Mouse (Mus musculus): ENCODE results near the gene Rps27l.
A peak's percentile ranks its signal among the peaks of the same experiment; 100 is the strongest.
"Not testable (repeated sequence)": the region's sequence is repeated elsewhere in the genome, so short reads cannot be mapped to it uniquely, and the experiment has no call there.

Rps27l gene

DNA sequence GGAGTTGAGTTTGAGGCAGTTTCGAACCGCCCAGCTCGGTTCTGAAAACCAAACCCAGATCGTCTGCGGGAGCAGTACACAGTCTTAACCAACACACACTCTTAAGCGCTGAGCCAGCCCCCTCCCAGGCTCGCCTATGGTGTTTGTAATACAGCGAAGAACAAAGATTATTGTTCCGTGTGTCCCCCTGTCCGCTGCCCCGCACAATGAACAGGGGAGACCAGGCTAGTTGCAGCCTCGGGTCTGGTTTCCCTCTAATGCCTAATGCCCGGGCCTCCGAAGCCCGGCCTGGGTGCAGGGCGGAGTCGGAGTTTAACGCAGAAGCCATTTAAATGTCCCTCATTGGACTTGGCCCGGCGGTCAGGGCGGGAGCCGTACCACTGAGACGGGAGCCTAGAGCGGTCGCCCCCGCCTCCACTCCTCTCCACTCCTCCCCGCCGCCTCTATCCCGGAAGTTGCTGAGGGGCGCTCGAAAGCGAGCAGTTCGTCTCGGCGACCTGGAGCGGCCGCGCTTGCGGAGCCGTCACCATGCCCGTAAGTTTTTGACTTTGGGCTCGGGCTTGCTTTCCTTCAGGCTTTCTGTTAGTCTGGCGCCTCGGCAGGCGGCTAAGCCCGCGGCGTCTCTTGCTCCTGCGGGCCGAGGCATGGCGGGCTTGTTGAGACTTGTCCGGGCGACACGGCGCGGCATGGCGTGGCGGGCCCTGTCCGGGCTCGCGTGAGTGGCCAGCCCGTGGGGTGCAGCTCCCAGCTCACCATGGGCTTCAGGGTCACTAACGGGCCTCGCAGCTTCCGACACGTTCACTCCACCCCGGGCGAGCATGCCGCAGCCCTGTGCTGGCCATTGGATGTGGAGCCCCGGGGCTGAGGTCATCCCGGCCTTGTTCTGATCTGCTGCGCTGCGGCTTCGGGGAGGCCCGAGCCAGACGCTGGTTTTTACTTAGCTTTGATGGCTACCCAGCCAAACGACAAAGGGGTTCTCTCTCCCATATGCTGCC is at the start of gene Rps27l:
TSS of gene Rps27l (plus strand) at position 440 of the 995 bp plus-strand sequence.
- peak; percentile 87 to 89 for DNase-seq (ENCODE audit: low read depth in 2 of 2, low spot score in 2 of 2)

DNA sequence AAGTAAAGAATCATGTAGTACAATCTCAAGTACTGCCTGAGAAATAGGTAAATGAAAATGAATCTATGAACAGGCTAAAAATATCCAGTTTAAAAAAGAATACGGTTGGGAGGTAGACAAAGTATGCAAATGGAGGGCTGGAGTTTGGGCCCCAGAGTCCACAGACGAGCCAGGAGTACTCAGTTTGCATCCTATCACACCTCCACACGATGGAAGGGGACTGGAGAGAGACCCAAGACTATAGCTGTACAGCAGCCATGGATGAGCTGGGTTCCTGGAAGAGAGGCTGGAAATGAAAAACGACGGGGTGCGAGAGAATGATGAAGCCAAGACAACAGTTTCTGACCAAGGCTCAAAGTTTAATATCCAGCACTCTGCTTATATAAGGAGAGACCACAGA is 48.9 kb upstream of the Rps27l start:
- DNase-seq (ENCODE audit: low read depth in 2 of 2, low spot score in 2 of 2), result no peak

DNA sequence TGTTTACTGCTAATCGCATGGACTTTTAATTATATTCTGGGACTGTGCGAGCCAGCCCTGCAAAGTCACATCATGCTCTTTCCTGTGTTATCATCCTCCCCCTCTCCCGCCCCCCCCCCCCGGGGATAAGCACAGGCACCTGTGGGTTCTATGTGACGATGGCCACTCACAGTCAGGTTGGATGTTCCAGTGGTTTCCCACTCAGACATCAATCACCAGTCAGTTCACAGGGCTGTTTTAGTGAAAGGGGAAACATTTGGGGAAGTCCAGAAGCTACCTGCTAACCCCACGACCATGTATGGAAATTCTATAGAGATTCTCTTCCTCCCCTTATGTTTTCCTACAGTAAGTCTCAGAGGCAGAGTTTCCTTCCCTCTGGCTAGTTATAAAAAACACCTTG is 48.0 kb upstream of the Rps27l start:
- DNase-seq (ENCODE audit: low read depth in 2 of 2, low spot score in 2 of 2), result no peak

DNA sequence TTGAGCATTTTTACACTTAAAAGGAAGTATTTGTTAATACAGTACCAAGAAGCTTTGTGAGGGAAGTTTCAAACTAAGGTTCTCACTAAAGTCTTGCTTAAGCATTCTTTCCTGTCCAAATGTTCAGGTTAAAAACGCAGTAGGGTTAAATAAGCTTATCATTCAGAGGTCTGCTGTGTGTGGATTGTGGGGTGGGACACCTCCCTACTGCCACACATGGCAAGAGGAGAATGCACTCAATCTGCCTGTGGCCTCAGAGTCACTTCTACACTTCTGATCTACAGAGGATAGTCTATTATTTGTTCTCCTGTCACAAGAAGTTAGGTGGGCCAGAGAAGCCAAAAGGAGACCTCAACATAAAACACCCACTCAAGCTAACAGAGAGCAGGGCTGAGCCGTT is 46.8 kb upstream of the Rps27l start:
- no peak for DNase-seq (ENCODE audit: low read depth in 2 of 2, low spot score in 2 of 2)

DNA sequence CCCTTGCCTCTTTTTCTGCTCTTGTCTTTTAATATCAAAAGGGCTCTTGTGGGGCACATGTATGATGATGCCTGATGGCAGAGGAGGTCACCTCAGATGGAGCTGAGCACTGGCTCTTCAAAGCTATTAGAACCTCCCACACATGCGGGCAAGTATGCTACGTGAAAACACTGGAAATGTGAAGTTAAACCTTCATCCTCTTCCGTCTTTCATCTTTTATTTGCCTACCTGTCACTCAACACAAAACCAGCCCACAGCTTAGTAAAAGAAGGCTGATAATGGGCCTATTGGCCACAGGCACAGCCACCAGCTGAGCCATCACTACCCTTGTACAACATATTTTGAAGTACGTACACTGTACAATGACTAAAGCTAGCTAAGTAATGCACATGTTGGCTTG is 46.4 kb upstream of the Rps27l start:
- DNase-seq (ENCODE audit: low read depth in 2 of 2, low spot score in 2 of 2), result no peak

DNA sequence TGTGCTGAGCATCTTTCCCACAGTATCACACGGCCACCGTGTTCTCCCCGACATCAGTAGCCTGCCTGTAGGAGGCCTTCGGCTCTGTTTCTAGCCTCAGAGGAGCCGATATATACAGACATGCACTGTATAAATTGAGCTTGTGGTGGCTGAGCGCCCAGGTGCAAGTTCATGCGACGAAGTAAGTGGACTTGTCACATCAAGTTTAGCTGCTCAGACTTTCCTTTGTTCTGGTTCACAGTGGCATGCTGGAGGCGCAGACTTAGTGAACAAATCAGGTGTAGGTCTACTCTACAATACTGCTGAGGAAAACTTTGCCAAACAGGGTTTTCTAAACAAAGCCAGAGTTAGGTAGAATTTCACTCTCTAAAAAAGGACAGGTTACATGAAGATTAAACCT is 39.9 kb upstream of the Rps27l start:
- DNase-seq (ENCODE audit: low read depth in 2 of 2, low spot score in 2 of 2), result no peak

DNA sequence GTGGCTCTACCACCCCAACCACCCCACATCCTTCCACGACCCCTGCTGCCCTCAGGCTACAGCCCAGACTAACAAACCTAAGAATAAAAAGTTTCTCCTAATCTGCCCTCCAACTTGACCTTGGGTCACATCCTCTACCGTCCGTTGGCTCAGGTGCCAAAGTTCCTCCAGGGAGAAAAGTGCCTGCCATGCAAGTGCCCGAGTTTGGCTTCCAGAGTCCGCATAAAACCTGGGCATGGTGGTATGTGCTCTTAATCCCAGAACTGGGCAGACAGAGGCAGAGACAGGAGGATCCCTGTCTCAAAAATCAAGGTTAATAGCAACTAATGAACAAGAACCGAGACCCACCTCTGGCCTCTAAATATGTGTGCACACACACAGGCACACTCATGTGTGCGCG is 38.8 kb upstream of the Rps27l start:
- no peak for DNase-seq (ENCODE audit: low read depth in 2 of 2, low spot score in 2 of 2)

DNA sequence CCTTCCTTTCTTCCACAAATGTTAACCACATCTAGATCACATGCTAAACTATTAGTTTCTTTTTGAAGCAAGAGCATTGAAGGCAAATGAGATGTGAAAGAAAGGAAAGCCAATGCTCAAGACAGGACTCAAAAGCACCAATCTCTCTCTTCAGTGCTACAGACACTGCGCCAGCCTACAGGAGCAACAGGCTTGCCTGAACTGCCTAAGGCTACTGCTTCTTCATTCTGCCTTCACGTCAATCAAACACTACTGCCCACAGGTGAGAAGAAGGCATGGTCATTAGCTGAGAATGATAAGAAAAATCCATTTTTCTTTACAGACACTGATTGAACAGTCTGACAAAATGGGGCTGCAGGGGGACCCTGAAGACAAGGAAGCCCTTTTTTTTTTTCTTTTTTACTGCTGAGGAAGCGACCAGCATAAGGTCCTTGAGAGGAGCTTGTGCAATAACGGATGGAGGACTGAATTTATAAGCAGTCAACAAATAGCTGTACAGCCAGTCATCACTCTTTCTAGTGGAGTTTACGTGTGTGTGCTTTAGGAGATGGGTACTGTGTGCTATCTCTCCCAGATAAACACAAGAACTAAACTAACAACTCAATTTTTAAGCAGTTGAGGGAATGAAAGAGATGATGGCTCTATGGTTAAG is 38.0 kb upstream of the Rps27l start:
- DNase-seq (ENCODE audit: low read depth in 2 of 2, low spot score in 2 of 2), result no peak

DNA sequence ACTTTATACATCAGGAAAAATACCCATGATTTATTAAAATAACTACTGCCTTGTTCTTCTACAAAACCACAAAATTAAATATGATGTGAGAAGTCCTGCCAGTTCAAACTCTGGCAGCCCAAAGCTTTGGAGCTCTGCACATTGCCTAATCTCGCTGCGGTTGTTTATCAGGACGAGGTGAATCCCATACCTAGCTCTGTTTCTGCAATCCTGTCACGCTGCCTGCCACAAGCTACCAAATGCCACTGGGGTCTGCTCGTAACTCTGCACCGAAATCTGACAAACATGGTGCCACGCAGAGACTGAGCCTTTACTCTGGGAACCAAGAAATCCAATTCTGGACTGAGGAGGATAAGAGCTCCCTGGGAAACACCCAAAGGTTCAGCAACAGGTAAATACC is 36.0 kb upstream of the Rps27l start:
- DNase-seq (ENCODE audit: low read depth in 2 of 2, low spot score in 2 of 2), result no peak

DNA sequence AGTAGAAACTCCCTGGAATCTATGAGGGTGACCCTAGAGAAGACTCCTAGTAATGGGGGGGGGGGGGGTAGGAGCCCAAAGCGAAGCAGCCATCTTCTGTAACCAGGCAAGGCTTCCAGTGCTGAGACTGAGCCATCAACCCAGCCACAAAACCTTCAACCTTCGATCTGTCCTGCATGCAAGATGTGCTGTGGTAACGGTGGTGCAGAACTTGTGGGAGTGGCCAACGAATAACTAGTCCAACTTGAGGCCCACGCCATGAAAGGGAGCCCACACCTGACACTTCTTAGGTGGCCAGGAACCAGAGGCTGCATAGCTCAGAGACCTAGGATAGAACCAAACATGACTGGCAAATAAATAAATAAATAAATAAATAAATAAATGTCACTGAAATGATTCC is 35.2 kb upstream of the Rps27l start:
- no peak for DNase-seq (ENCODE audit: low read depth in 2 of 2, low spot score in 2 of 2)

DNA sequence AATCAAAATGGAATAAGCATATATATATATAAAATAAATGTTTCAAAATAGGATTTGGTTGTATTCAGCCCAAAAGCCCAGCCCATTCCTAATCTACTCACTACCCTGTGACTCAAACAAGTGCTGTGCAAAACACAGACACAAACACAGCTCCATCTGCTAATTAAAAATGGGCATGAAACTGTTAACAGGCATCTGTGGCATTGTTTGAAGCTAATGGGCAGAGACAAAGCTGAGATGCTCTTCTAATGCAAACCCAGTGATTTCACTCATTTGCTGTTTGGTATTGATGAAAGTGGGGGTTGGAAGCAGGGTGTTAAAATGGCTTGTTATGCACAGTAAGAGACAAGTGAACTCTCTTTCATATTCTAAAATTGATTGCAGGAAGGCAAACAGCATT is 33.6 kb upstream of the Rps27l start:
- DNase-seq (ENCODE audit: low read depth in 2 of 2, low spot score in 2 of 2), result no peak

DNA sequence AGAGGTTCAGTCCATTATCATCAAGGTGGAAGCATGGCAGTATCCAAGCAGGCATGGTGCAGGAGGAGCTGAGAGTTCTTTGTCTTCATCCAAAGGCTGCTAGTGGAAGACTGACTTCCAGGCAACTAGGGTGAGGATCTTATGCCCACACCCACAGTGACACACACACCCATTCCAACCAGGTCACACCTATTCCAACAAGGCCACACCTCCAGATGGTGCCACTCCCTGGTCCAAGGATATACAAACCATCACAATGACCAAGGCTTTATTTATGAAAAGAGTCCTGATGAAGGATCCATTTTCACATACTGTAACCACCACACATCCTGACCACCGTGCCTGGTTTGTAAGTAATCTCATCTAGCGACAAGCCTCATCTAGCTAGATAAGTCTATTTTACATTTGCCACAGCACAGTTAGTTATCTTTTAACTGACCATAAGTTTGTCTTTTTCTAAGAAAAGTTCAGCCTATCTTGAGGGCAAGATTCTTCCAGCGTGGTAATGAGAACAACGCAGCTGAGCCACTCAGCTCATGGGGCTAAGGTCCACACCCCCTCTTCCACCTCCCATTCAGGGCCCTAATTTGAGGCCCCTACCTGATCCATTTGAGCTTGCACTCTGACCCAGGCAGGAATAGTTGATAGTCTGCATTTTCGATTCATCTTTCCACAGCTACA is 32.5 kb upstream of the Rps27l start:
- not testable (repeated sequence) for DNase-seq (ENCODE audit: low read depth in 2 of 2, low spot score in 2 of 2)

DNA sequence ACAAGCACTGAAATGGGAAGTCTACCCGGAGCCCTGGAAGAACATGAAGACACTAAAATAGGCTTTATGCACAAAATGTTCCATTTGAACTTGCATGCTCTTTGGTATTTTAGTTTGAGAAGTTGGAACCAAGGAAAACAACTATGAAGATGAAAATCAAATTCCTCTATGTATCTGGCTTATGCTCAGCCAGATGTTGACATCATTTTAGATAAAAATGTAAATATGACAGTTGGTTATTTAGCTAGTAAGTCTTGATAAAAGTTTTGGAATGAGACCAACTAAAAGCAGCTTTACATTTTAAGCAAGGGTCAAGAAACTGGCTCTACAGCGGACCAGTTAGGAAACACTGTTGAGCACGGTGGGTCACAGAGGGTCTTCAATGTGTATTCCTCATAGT is 31.3 kb upstream of the Rps27l start:
- DNase-seq (ENCODE audit: low read depth in 2 of 2, low spot score in 2 of 2), result no peak

DNA sequence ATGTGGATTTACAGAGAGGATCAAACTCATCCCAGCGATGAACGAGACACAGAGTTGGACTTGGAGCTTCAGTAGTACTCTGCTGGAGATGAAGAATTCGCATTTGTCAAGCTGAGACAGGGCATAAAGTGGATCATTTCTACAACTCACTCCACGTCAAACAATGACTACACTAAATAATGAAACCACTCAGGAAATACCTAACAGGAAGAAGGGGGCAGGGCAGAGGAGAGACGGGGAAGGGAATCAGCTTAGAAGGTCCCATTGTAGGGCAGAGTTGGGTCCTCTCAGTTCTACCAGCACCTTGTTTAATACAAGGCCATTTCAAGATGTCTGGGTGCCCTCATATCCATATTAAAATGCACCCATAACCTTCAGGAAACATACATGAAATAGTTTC is 30.5 kb upstream of the Rps27l start:
- no peak for DNase-seq (ENCODE audit: low read depth in 2 of 2, low spot score in 2 of 2)

DNA sequence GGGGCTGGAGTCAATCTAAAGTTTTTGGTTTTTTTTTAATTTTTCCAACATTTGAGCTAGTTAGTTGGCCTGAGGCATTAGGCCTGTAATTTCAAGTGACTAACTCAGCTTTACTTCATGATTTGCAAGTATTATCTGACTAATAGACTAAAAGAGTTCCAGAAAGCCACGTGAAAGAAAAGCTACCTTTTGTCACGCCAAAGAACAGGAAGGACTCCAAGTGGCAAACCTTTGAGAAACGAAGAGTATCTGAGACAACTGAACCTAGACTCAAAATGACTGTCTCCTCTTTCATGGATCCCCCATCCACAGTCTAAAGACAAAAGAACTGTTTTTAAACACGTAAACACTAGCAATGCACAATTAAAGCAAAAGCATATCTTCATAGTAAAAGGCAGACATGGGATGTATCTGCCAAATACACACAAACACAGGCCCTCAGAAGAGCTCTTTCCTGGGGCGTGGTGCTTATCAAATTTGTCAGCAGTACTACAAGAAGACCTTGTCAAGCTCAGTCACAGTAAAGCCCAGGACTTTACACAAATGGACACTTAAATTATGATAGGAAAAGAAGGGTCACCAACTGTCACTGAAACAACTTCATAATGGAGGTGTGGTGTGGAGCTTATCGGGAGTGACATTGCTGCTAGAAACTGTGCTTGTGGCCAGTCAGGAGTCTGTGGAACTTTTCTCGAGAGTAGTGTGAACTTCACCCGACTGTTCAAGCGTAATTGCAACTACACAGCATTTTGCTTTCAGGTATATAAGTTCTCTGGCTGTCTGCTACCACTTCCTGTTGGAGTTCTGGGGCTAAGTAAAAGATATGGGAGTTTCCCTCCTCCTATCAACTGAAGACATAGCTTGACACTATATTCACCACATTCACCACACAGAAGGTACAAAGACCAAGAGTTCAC is 29.8 kb upstream of the Rps27l start:
- DNase-seq (ENCODE audit: low read depth in 2 of 2, low spot score in 2 of 2), result peak; percentile 45 to 60

DNA sequence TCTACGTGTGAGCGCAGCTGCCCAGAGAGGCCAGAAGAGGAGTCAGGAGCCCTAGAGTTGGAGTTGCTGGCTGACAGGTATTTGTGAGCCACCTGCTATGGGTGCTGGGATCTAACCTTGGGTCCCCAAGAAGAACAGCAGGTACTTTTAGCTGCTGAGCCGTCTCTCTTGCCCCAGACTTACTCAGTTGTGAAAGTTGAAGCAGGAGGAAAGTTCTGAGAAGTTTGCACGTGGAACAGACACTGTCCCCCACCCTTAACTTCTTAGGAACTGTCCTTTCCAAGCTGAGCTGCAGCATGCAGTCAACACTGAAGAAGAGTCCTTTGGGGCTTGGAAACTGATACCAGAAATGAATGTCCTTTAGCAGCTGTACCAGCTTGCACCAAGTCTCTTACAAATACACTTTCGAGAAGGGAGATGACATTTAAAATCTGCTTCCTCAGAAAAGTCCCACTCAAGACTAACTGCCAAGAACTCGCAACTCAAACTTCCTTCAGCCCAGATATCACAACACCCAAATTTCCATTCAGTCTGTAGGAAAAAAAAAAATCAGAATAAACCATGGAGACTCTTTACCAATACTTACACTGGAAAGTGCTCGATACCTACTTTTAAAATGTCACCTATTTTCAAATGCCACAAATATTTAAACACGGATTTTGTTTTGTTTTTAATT is 28.5 kb upstream of the Rps27l start:
- DNase-seq (ENCODE audit: low read depth in 2 of 2, low spot score in 2 of 2), result no peak

DNA sequence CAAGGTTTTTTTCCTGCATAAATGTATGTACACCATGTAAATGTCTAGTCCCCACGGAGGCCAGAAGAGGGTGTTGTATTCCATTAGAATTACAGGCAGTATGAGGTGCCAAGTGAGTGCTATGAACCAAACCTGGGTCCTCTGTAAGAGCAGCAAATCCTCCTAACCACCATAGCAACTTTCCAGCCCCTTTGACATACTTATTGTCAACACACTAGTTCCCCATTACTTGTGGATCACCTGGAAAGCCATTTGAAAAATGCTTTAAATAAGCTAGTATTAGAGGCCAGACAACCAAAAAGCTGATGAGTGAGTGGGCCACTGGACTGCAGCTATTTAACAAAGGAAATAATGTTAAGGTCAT is 28.0 kb upstream of the Rps27l start:
- no peak for DNase-seq (ENCODE audit: low read depth in 2 of 2, low spot score in 2 of 2)

DNA sequence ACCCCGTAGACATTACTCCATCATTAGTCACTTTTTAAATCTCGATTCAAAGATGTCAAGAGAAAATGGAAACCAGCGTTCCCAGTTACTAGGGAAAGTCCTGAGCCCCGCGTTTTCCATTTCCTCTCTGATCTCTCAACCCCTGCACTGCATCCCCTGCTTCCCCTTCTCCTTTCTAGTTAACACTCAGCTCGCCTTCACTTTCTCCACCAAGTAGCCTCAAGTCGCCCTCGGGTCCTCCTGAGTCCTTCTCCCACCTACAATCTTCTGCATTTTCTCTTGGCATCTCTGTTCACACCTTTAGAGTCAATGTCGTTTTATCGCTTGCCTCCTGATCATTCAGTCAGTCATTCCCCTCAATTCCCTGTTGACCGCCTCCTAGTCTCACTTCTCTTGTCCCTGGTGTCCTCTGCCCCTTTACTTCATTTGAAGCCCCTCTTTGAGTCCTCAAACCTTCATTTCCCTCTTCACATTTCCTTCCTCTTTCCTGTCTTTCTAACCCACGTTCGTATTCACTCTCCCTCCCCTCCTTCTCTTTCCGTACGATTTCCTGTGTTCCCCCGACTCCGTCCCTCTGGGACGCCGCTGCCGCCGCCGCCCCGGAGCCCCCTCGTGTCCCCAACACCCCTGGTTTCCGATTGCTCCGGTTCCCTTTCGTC is 27.1 kb upstream of the Rps27l start:
- DNase-seq (ENCODE audit: low read depth in 2 of 2, low spot score in 2 of 2), result no peak

DNA sequence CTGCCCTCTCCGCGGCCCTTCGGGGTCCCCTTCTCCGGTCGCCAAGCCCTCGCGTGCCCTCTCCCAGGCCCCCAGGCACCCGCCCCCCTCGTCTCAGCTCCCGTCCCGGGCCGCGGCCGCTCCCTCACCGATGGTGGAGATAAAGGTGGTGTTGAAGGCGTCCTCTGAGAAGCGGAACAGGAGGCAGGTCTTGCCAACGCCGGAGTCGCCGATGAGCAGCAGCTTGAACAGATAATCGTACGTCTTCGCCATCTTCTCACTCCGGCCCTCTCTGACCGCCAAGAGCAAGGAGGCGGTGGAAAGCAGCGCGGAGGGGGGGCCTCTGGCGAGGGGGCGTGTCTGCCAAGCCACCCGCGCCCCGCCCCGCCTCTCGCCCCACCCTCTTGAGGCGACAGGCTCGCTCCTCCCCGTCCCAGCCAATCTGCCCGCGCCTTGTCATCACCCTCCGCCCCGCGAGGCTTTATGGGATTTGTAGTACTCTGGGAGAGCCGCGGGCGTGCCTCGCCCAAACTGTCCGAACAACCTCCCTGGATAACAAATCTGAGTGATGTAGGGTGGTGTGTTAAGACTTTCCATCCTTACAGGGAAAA is 26.4 kb upstream of the Rps27l start, which contains the start of gene Rab8b:
TSS of gene Rab8b (minus strand) at position 306 of the 590 bp plus-strand sequence.
- peak; percentile 90 to 94 for DNase-seq (ENCODE audit: low read depth in 2 of 2, low spot score in 2 of 2)

Data from CD8-positive naive resting alpha-beta T cell, adult 2 months (primary cell).